Mouse (Mus musculus) midbrain, embryonic 16.5 days (tissue): ENCODE results near the gene Trpm4. TPM values are rescaled to one million over a fixed set of nuclear protein-coding genes. Genes with fewer than 3 reads are reported as not detected.

Experiments
- ATAC-seq: fragments of 200-750 bp; cut with Nextera tagmentation; 2 replicates; pipeline ENCODE4 v1.8.0; 2017; ENCODE audit warnings: moderate TSS enrichment
- H3K27ac ChIP-seq: fragments of 300-500 bp; sonication (generic); 2 replicates; pipeline ENCODE4 v1.5.1; 2014; ENCODE audit warnings: mild to moderate bottlenecking, low read length, mixed read lengths
- H3K27me3 ChIP-seq: fragments of 300-500 bp; sonication (generic); 2 replicates; pipeline ENCODE4 v1.6.1; 2014; ENCODE audit warnings: low read depth, low read length, mixed read lengths; ENCODE audit not compliant: control insufficient read depth, insufficient read depth
- H3K36me3 ChIP-seq: fragments of 300-500 bp; sonication (generic); 2 replicates; pipeline ENCODE4 v1.6.1; 2014; ENCODE audit warnings: mild to moderate bottlenecking, low read length, moderate library complexity, mixed read lengths; ENCODE audit not compliant: control insufficient read depth, insufficient read depth
- H3K4me1 ChIP-seq: fragments of 300-500 bp; sonication (generic); 2 replicates; pipeline ENCODE4 v1.6.1; 2014; ENCODE audit warnings: mild to moderate bottlenecking, low read length, mixed read lengths; ENCODE audit not compliant: control insufficient read depth, insufficient read depth
- H3K4me2 ChIP-seq: fragments of 300-500 bp; sonication (generic); 2 replicates; pipeline ENCODE4 v1.6.1; 2014; ENCODE audit warnings: mild to moderate bottlenecking, low read length, mixed read lengths
- H3K4me3 ChIP-seq: fragments of 300-500 bp; sonication (generic); 2 replicates; pipeline ENCODE4 v1.5.1; 2014; ENCODE audit warnings: low read depth, mild to moderate bottlenecking, low read length, moderate library complexity, mixed read lengths
- H3K9ac ChIP-seq: fragments of 300-500 bp; sonication (generic); 2 replicates; pipeline ENCODE4 v1.6.1; 2014; ENCODE audit warnings: low read depth, low read length, mixed read lengths
- H3K9me3 ChIP-seq: fragments of 300-500 bp; sonication (generic); replicated peaks from 2 replicates; pipeline ENCODE4 v1.6.1; 2014; ENCODE audit warnings: mild to moderate bottlenecking, low read length, mixed read lengths; ENCODE audit not compliant: control insufficient read depth, poor library complexity, severe bottlenecking
- WGBS: fragments of 180-500 bp; shearing (Covaris S2); extraction: QIAGEN DNeasy Blood & Tissue Kit; methylation state at CpG from one replicate; pipeline ENCODE4 v1.1.7; 2014; 5-methylcytosine and 5-hydroxymethylcytosine counted together
- polyA plus RNA-seq: library from polyadenylated mRNA; unstranded; fragments of >200 nt; fragmentation: Nextera tagmentation; extraction: Ambion mirVana; gene quantifications from 2 replicates; pipeline ENCODE4 v1.2.1, GENCODE M21; 2015

Trpm4 gene
- polyA plus RNA-seq: 11.1 and 12.4 TPM in 2 replicates

GRCm38 (mm10) chr7:45333431-45333982, at the start of gene Trpm4:
Gene Trpm4, minus strand, starts transcription at chr7:45333780.
- H3K4me3 ChIP-seq: peak within 1 kb of the TSS; percentile 62
- peak within 1 kb of the TSS; percentile 57 for H3K27ac ChIP-seq
- no peaks in the 10 kb centered on the region for H3K9me3 ChIP-seq
- peak within 1 kb of the TSS; percentile 90 for H3K4me2 ChIP-seq
- H3K27me3 ChIP-seq: peaks cover 5% of the 10 kb centered on the region; the same call in 1 of the 2 replicates
- ATAC-seq: peak; percentile 68
- peak within 1 kb of the TSS; percentile 78 for H3K9ac ChIP-seq
- no peaks in the 10 kb centered on the region for H3K36me3 ChIP-seq
- peaks cover 12% of the 10 kb centered on the region for H3K4me1 ChIP-seq
- WGBS: under 1% methylated on average over 37 of the region's 38 CpGs

- no peak overlapping the region for H3K27ac ChIP-seq
- no peaks in the 10 kb centered on the region for H3K9me3 ChIP-seq
- H3K36me3 ChIP-seq: peaks cover 50% of the 10 kb centered on the region
- 94% methylated on average over 1 of the region's 1 CpGs for WGBS
- H3K4me1 ChIP-seq: no peaks in the 10 kb centered on the region
- H3K4me2 ChIP-seq: no peak overlapping the region
- no peak overlapping the region for H3K9ac ChIP-seq
- H3K4me3 ChIP-seq: no peak overlapping the region
- no peaks in the 10 kb centered on the region for H3K27me3 ChIP-seq
- no peak for ATAC-seq
Observed at GRCm38 (mm10) chr7:45376057-45376456, 42.5 kb upstream of the Trpm4 start.

GRCm38 (mm10) chr7:45374620-45375019, 41.0 kb upstream of the Trpm4 start:
- Histone ChIP-seq H3K27me3 (no peaks in the 10 kb centered on the region), H3K9ac (no peak overlapping the region), H3K27ac (no peak overlapping the region), H3K36me3 (peaks cover 40% of the 10 kb centered on the region), H3K4me1 (peaks cover 9% of the 10 kb centered on the region; the same call in 1 of the 2 replicates), H3K9me3 (no peaks in the 10 kb centered on the region), H3K4me3 (no peak overlapping the region), H3K4me2 (no peak overlapping the region)
- WGBS: 90% methylated on average over 8 of the region's 8 CpGs
- no peak for ATAC-seq

GRCm38 (mm10) chr7:45372371-45372770, 38.8 kb upstream of the Trpm4 start:
- Histone ChIP-seq H3K27ac (no peak overlapping the region), H3K4me2 (no peak overlapping the region), H3K9ac (no peak overlapping the region), H3K4me3 (no peak overlapping the region), H3K36me3 (peaks cover 22% of the 10 kb centered on the region), H3K9me3 (no peaks in the 10 kb centered on the region), H3K4me1 (peaks cover 18% of the 10 kb centered on the region), H3K27me3 (peaks cover 3% of the 10 kb centered on the region; the same call in 1 of the 2 replicates)
- no peak for ATAC-seq
- WGBS: 76% methylated on average over 5 of the region's 5 CpGs

- no peaks in the 10 kb centered on the region for H3K9me3 ChIP-seq
- peak; percentile 41 for ATAC-seq
- peak within 1 kb of the TSS; percentile 94 for H3K4me2 ChIP-seq
- peak within 1 kb of the TSS; percentile 53 for H3K27ac ChIP-seq
- peak within 1 kb of the TSS; percentile 74 for H3K9ac ChIP-seq
- peaks cover 18% of the 10 kb centered on the region for H3K4me1 ChIP-seq
- H3K27me3 ChIP-seq: peaks cover 3% of the 10 kb centered on the region; the same call in 1 of the 2 replicates
- 12% methylated on average over 28 of the region's 28 CpGs for WGBS
- H3K36me3 ChIP-seq: peaks cover 7% of the 10 kb centered on the region; the same call in 1 of the 2 replicates
- H3K4me3 ChIP-seq: peak within 1 kb of the TSS; percentile 58
Observed at GRCm38 (mm10) chr7:45370475-45371311, 37.1 kb upstream of the Trpm4 start, which contains the start of gene Lin7b. Gene Lin7b, minus strand, starts transcription at chr7:45370583.

- H3K36me3 ChIP-seq: 0 out of 2 replicates have a peak, but pooled peaks cover 5% of the 10 kb centered on the region
- 10% methylated on average over 51 of the region's 52 CpGs for WGBS
- peak overlapping the region; percentile 94 for H3K4me2 ChIP-seq
- peak overlapping the region; percentile 58 for H3K4me3 ChIP-seq
- peaks cover 3% of the 10 kb centered on the region; the same call in 1 of the 2 replicates for H3K27me3 ChIP-seq
- no peaks in the 10 kb centered on the region for H3K9me3 ChIP-seq
- no peak for ATAC-seq
- peak overlapping the region; percentile 53 for H3K27ac ChIP-seq
- peaks cover 25% of the 10 kb centered on the region for H3K4me1 ChIP-seq
- peak overlapping the region; percentile 74 for H3K9ac ChIP-seq
Observed at GRCm38 (mm10) chr7:45369836-45370474, 36.4 kb upstream of the Trpm4 start.

GRCm38 (mm10) chr7:45369022-45369745, 35.6 kb upstream of the Trpm4 start:
- ATAC-seq: no peak
- Histone ChIP-seq H3K4me1 (peaks cover 30% of the 10 kb centered on the region), H3K4me2 (peak overlapping the region; percentile 94), H3K27ac (no peak overlapping the region), H3K9me3 (no peaks in the 10 kb centered on the region), H3K36me3 (0 out of 2 replicates have a peak, but pooled peaks cover 2% of the 10 kb centered on the region), H3K27me3 (peaks cover 3% of the 10 kb centered on the region; the same call in 1 of the 2 replicates), H3K4me3 (peak overlapping the region; percentile 58), H3K9ac (peak overlapping the region; percentile 74)
- WGBS: 76% methylated on average over 16 of the region's 16 CpGs

GRCm38 (mm10) chr7:45368178-45368577, 34.6 kb upstream of the Trpm4 start:
- no peak for ATAC-seq
- peak overlapping the region; percentile 71 for H3K4me2 ChIP-seq
- 77% methylated on average over 15 of the region's 15 CpGs for WGBS
- peaks cover 3% of the 10 kb centered on the region; the same call in 1 of the 2 replicates for H3K27me3 ChIP-seq
- no peak overlapping the region for H3K27ac ChIP-seq
- peak overlapping the region; percentile 79 for H3K4me3 ChIP-seq
- H3K9ac ChIP-seq: peak overlapping the region; percentile 94
- H3K4me1 ChIP-seq: peaks cover 33% of the 10 kb centered on the region
- H3K9me3 ChIP-seq: no peaks in the 10 kb centered on the region
- H3K36me3 ChIP-seq: 0 out of 2 replicates have a peak, but pooled peaks cover 2% of the 10 kb centered on the region
